Mouse (Mus musculus): ENCODE data around the gene Nelfb. TPM values are rescaled to one million over a fixed set of nuclear protein-coding genes. Genes with fewer than 3 reads are reported as not detected.

The Nelfb gene
- polyA plus RNA-seq, 1 experiment from 2014 or later = 122 TPM

- H3K4me3 ChIP-seq = no peak within 1 kb of the TSS
- no peaks in the 10 kb centered on the region for H3K9me3 ChIP-seq
- WGBS = 55% methylated on average over 3 of the region's 3 CpGs
- no peak for ATAC-seq (ENCODE audit: borderline replicate concordance, extremely low read depth, low FRiP score, low TSS enrichment)
- no peak within 1 kb of the TSS for H3K4me2 ChIP-seq
- no peak within 1 kb of the TSS for H3K27ac ChIP-seq
- no peak within 1 kb of the TSS for H3K9ac ChIP-seq
- H3K27me3 ChIP-seq = no peaks in the 10 kb centered on the region
- H3K36me3 ChIP-seq = no peaks in the 10 kb centered on the region
- H3K4me1 ChIP-seq = peaks cover 18% of the 10 kb centered on the region
Measured at GRCm38 (mm10) chr2:25214444-25214843, 3.2 kb upstream of the Nelfb start, which contains the start of gene Stpg3. Stpg3 (minus strand) TSS chr2:25214637.

GRCm38 (mm10) chr2:25213266-25213865, 2.1 kb upstream of the Nelfb start:
- Histone ChIP-seq H3K4me3 (no peak overlapping the region), H3K9me3 (no peaks in the 10 kb centered on the region), H3K4me1 (peaks cover 22% of the 10 kb centered on the region), H3K9ac (no peak overlapping the region), H3K36me3 (no peaks in the 10 kb centered on the region), H3K27me3 (no peaks in the 10 kb centered on the region), H3K4me2 (no peak overlapping the region), H3K27ac (no peak overlapping the region)
- ATAC-seq (ENCODE audit: borderline replicate concordance, extremely low read depth, low FRiP score, low TSS enrichment) = no peak
- 61% methylated on average over 23 of the region's 23 CpGs for WGBS

GRCm38 (mm10) chr2:25210686-25211085, 603 bp downstream of the Nelfb start:
- Histone ChIP-seq H3K27me3 (no peaks in the 10 kb centered on the region), H3K4me3 (peak overlapping the region; percentile 87), H3K9ac (peak overlapping the region; percentile 91), H3K36me3 (peaks cover 19% of the 10 kb centered on the region), H3K9me3 (no peaks in the 10 kb centered on the region), H3K4me1 (peaks cover 22% of the 10 kb centered on the region), H3K27ac (peak overlapping the region; percentile 90), H3K4me2 (peak overlapping the region; percentile 75)
- WGBS = 1% methylated on average over 24 of the region's 24 CpGs
- ATAC-seq (ENCODE audit: borderline replicate concordance, extremely low read depth, low FRiP score, low TSS enrichment) = no peak

GRCm38 (mm10) chr2:25207593-25207992, 3.7 kb downstream of the Nelfb start:
- no peak for ATAC-seq (ENCODE audit: borderline replicate concordance, extremely low read depth, low FRiP score, low TSS enrichment)
- 88% methylated on average over 1 of the region's 1 CpGs for WGBS
- Histone ChIP-seq H3K9ac (no peak overlapping the region), H3K27me3 (no peaks in the 10 kb centered on the region), H3K27ac (no peak overlapping the region), H3K4me3 (no peak overlapping the region), H3K9me3 (no peaks in the 10 kb centered on the region), H3K4me1 (peaks cover 22% of the 10 kb centered on the region), H3K36me3 (peaks cover 50% of the 10 kb centered on the region), H3K4me2 (no peak overlapping the region)

GRCm38 (mm10) chr2:25203631-25204214, 7.6 kb downstream of the Nelfb start:
- no peak overlapping the region for H3K4me3 ChIP-seq
- no peaks in the 10 kb centered on the region; the same call in 1 of the 2 replicates for H3K4me1 ChIP-seq
- WGBS = 62% methylated on average over 4 of the region's 4 CpGs
- H3K9ac ChIP-seq = no peak overlapping the region
- H3K9me3 ChIP-seq = no peaks in the 10 kb centered on the region
- H3K4me2 ChIP-seq = no peak overlapping the region
- peaks cover 86% of the 10 kb centered on the region for H3K36me3 ChIP-seq
- H3K27me3 ChIP-seq = no peaks in the 10 kb centered on the region
- H3K27ac ChIP-seq = no peak overlapping the region
- ATAC-seq (ENCODE audit: borderline replicate concordance, extremely low read depth, low FRiP score, low TSS enrichment) = peak; percentile 28; the same call in 1 of the 2 replicates

- peaks cover 2% of the 10 kb centered on the region; the same call in 1 of the 2 replicates for H3K27me3 ChIP-seq
- ATAC-seq (ENCODE audit: borderline replicate concordance, extremely low read depth, low FRiP score, low TSS enrichment) = no peak
- H3K4me3 ChIP-seq = no peak overlapping the region
- H3K9ac ChIP-seq = no peak overlapping the region
- no peak overlapping the region for H3K4me2 ChIP-seq
- H3K4me1 ChIP-seq = peaks cover 16% of the 10 kb centered on the region
- peaks cover 67% of the 10 kb centered on the region for H3K36me3 ChIP-seq
- no peaks in the 10 kb centered on the region for H3K9me3 ChIP-seq
- 86% methylated on average over 2 of the region's 2 CpGs for WGBS
- H3K27ac ChIP-seq = no peak overlapping the region
Measured at GRCm38 (mm10) chr2:25200631-25201030, 10.7 kb downstream of the Nelfb start.

- Histone ChIP-seq H3K9ac (no peak overlapping the region), H3K27me3 (peaks cover 9% of the 10 kb centered on the region), H3K9me3 (no peaks in the 10 kb centered on the region), H3K4me1 (peaks cover 36% of the 10 kb centered on the region), H3K27ac (0 out of 2 replicates have a peak overlapping the region, but pooled peaks have one; percentile 74), H3K4me2 (no peak overlapping the region), H3K4me3 (no peak overlapping the region), H3K36me3 (peaks cover 40% of the 10 kb centered on the region)
- ATAC-seq (ENCODE audit: borderline replicate concordance, extremely low read depth, low FRiP score, low TSS enrichment) = no peak
Measured at GRCm38 (mm10) chr2:25197946-25198345, 13.3 kb downstream of the Nelfb start.

- peak overlapping the region; percentile 74 for H3K27ac ChIP-seq
- H3K9me3 ChIP-seq = no peaks in the 10 kb centered on the region
- H3K4me1 ChIP-seq = peaks cover 37% of the 10 kb centered on the region
- peak overlapping the region; percentile 65 for H3K4me2 ChIP-seq
- peaks cover 32% of the 10 kb centered on the region for H3K36me3 ChIP-seq
- 21% methylated on average over 2 of the region's 2 CpGs for WGBS
- H3K4me3 ChIP-seq = 0 out of 2 replicates have a peak overlapping the region, but pooled peaks have one; percentile 36
- H3K9ac ChIP-seq = no peak overlapping the region; the same call in 1 of the 2 replicates
- no peak for ATAC-seq (ENCODE audit: borderline replicate concordance, extremely low read depth, low FRiP score, low TSS enrichment)
- H3K27me3 ChIP-seq = peaks cover 9% of the 10 kb centered on the region
Measured at GRCm38 (mm10) chr2:25197191-25197590, 14.1 kb downstream of the Nelfb start.

GRCm38 (mm10) chr2:25196172-25196954, 14.9 kb downstream of the Nelfb start, which contains the start of gene Tor4a:
Tor4a (minus strand) TSS chr2:25196886.
- Histone ChIP-seq H3K9me3 (no peaks in the 10 kb centered on the region), H3K4me2 (peak within 1 kb of the TSS; percentile 65), H3K9ac (peak within 1 kb of the TSS; percentile 39), H3K4me1 (peaks cover 37% of the 10 kb centered on the region), H3K36me3 (peaks cover 24% of the 10 kb centered on the region), H3K4me3 (peak within 1 kb of the TSS; percentile 36), H3K27me3 (peaks cover 9% of the 10 kb centered on the region), H3K27ac (peak within 1 kb of the TSS; percentile 74)
- 16% methylated on average over 8 of the region's 8 CpGs for WGBS
- peak; percentile 55 for ATAC-seq (ENCODE audit: borderline replicate concordance, extremely low read depth, low FRiP score, low TSS enrichment)

GRCm38 (mm10) chr2:25195211-25196156, 15.8 kb downstream of the Nelfb start:
- peak overlapping the region; percentile 39 for H3K9ac ChIP-seq

More at GRCm38 (mm10) chr2:25195211-25196156, 15.8 kb downstream of the Nelfb start:
- Histone ChIP-seq H3K4me2 (peak overlapping the region; percentile 65), H3K27ac (peak overlapping the region; percentile 74), H3K9me3 (no peaks in the 10 kb centered on the region), H3K4me1 (peaks cover 37% of the 10 kb centered on the region), H3K27me3 (peaks cover 9% of the 10 kb centered on the region), H3K4me3 (peak overlapping the region; percentile 36), H3K36me3 (peaks cover 15% of the 10 kb centered on the region)
- WGBS = 16% methylated on average over 55 of the region's 55 CpGs
- peak; percentile 12; the same call in 1 of the 2 replicates for ATAC-seq (ENCODE audit: borderline replicate concordance, extremely low read depth, low FRiP score, low TSS enrichment)

All from lung, embryonic 15.5 days (tissue).